Mouse (Mus musculus) midbrain, embryonic 10.5 days (tissue): ENCODE data around the gene Commd6. TPM values are rescaled to one million over a fixed set of nuclear protein-coding genes. Genes with fewer than 3 reads are reported as not detected.

Source experiments
- DNase-seq: peaks from one replicate; pipeline ENCODE4 v3.0.0-alpha.2; 2017; ENCODE audit warnings: low spot score
- H3K27ac ChIP-seq: fragments of 300-500 bp; sonication (generic); replicated peaks from 2 replicates; pipeline ENCODE4 v1.5.1; 2016; ENCODE audit warnings: mild to moderate bottlenecking
- H3K27me3 ChIP-seq: fragments of 300-500 bp; sonication (generic); 2 replicates; pipeline ENCODE4 v1.6.1; 2016; ENCODE audit warnings: low read depth, mild to moderate bottlenecking; ENCODE audit not compliant: poor library complexity, severe bottlenecking
- H3K36me3 ChIP-seq: fragments of 300-500 bp; sonication (generic); 2 replicates; pipeline ENCODE4 v1.6.1; 2016; ENCODE audit warnings: mild to moderate bottlenecking, moderate library complexity
- H3K4me1 ChIP-seq: fragments of 300-500 bp; sonication (generic); 2 replicates; pipeline ENCODE4 v1.6.1; 2016
- H3K4me3 ChIP-seq: fragments of 300-500 bp; sonication (generic); 2 replicates; pipeline ENCODE4 v1.5.1; 2016; ENCODE audit warnings: mild to moderate bottlenecking, moderate library complexity
- H3K9me3 ChIP-seq: fragments of 300-500 bp; sonication (generic); replicated peaks from 2 replicates; pipeline ENCODE4 v1.6.1; 2016; ENCODE audit warnings: mild to moderate bottlenecking
- WGBS: fragments of 180-500 bp; shearing (Covaris S2); methylation state at CpG from one replicate; pipeline ENCODE4 v1.1.7; 2016; 5-methylcytosine and 5-hydroxymethylcytosine counted together
- polyA plus RNA-seq: library from polyadenylated mRNA; unstranded; fragments of >200 nt; fragmentation: Nextera tagmentation; extraction: Ambion mirVana; gene quantifications from 2 replicates; pipeline ENCODE4 v1.2.1, GENCODE M21; 2016

Commd6 gene
- polyA plus RNA-seq: 113 TPM in 2 replicates

DNA sequence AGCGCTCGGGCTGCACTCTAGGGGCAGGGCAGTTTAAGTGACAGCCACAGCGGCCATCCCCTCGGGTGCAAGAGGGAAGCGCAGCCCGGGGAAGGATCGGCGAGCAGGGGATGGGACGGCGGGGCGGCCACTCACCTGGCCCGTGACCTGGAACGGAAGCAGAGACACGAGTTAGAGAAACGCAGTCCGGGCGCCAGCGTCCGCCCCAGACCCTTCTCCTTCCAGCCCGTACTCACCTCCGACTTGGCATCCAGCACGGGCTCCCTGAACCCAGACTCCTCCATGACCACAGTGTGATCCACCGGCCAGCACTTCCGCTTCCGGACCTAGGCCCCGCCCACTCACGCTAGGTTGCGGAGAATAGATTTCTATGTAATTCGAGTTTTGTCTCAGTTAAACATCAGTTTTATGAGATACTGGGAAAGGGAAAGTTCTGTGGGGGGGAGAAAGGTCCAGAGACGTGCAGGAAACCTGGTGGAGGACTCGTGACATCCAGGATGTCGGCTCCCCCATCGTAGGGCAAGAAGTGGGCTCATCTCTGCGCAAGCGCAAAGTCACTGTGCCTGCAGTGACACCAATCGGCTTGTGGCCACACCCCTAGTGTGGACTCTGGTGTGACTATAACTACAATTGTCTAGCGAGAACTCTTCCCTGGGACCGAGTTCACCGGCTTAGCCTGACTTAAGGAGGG lies at the start of gene Commd6:
Gene Commd6 (minus strand): TSS at position 534 of the 691 bp plus-strand sequence.
- peaks cover 12% of the 10 kb centered on the region for H3K4me1 ChIP-seq
- H3K9me3 ChIP-seq: no peaks in the 10 kb centered on the region
- no peaks in the 10 kb centered on the region for H3K27me3 ChIP-seq
- DNase-seq: peak; percentile 90
- under 1% methylated on average over 39 of the region's 39 CpGs for WGBS
- peak within 1 kb of the TSS; percentile 95 for H3K27ac ChIP-seq
- H3K36me3 ChIP-seq: peaks cover 5% of the 10 kb centered on the region
- peak within 1 kb of the TSS; percentile 82 for H3K4me3 ChIP-seq

DNA sequence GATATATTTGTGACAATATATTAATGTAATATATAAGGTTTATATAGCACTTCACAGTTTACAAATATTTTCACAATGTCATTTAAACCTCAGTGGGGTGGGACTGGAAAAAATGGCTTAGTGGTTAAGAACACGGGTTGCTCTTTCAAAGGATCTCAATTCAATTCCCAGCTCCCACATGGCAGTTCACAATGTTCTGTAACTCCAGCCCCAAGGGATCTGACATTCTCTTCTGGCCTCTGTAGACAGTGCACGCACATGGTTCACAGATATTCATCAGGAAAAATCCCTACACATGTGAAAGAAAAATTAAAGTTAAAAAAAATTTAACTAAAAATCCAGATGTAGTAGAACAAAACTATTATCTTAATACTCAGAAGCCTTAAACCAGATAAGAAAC lies 47.9 kb upstream of the Commd6 start:
- H3K36me3 ChIP-seq: peaks cover 16% of the 10 kb centered on the region; the same call in 1 of the 2 replicates
- H3K27ac ChIP-seq: no peak overlapping the region
- H3K27me3 ChIP-seq: no peaks in the 10 kb centered on the region
- no peak for DNase-seq
- no peaks in the 10 kb centered on the region for H3K9me3 ChIP-seq
- H3K4me1 ChIP-seq: no peaks in the 10 kb centered on the region
- H3K4me3 ChIP-seq: no peak overlapping the region
- 86% methylated on average over 2 of the region's 2 CpGs for WGBS

DNA sequence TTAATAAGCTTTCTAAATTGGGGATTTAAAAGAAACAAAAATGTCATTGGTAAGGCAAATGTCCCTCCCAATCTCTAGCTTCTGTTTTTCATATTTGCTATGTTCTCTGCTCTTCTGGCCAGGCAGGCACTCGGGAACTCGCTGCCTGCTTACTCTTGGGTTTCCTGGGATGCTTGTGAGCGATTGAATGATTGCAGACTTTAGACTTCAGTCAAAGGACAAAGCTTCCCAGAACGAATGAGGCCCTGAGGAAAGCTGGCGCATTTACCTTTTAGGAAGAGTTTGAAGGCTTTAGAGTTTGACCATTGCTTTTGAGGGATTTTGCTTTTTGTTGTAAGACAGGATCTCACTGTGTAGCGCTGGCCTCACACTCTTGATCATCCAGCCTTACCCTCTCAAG lies 47.2 kb upstream of the Commd6 start:
- no peaks in the 10 kb centered on the region for H3K9me3 ChIP-seq
- no peaks in the 10 kb centered on the region for H3K27me3 ChIP-seq
- DNase-seq: no peak
- WGBS: 88% methylated on average over 6 of the region's 6 CpGs
- no peaks in the 10 kb centered on the region for H3K4me1 ChIP-seq
- H3K27ac ChIP-seq: no peak overlapping the region
- H3K36me3 ChIP-seq: peaks cover 16% of the 10 kb centered on the region; the same call in 1 of the 2 replicates
- no peak overlapping the region for H3K4me3 ChIP-seq

- H3K27ac ChIP-seq: no peak overlapping the region
- H3K27me3 ChIP-seq: no peaks in the 10 kb centered on the region
- H3K4me3 ChIP-seq: no peak overlapping the region
- peaks cover 45% of the 10 kb centered on the region for H3K36me3 ChIP-seq
- H3K9me3 ChIP-seq: no peaks in the 10 kb centered on the region
- 96% methylated on average over 1 of the region's 1 CpGs for WGBS
- DNase-seq: no peak
- H3K4me1 ChIP-seq: no peaks in the 10 kb centered on the region
These were observed 31.7 kb upstream of the Commd6 start for GRCm38 (mm10) chr14:101672226-101672625.

DNA sequence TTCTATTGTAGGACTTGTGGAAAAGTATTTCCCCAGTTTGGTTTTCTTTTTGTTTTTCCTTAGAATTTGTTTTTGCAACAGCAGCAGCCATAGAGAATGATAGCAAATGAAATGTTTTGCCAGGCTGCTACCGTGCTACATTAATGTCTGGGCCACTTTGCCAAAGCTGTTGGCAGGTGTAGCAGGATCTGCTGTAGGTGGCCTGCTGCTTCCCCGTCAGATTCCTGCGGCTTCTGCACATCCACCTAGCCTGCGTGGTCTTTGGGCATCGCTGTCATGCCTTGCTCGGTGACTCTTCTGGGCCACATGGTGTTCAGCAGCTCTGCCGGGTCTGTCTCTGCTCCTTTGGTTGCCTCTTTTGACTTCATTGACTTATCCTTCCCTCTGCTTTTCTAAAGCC lies 28.1 kb upstream of the Commd6 start:
- H3K36me3 ChIP-seq: peaks cover 55% of the 10 kb centered on the region
- WGBS: 95% methylated on average over 7 of the region's 7 CpGs
- no peak for DNase-seq
- H3K4me3 ChIP-seq: no peak overlapping the region
- H3K27me3 ChIP-seq: no peaks in the 10 kb centered on the region
- no peak overlapping the region for H3K27ac ChIP-seq
- H3K4me1 ChIP-seq: no peaks in the 10 kb centered on the region
- no peaks in the 10 kb centered on the region for H3K9me3 ChIP-seq

GRCm38 (mm10) chr14:101666536-101666935 lies 26.1 kb upstream of the Commd6 start:
- peaks cover 51% of the 10 kb centered on the region for H3K36me3 ChIP-seq
- DNase-seq: no peak
- no peaks in the 10 kb centered on the region for H3K9me3 ChIP-seq
- WGBS: 94% methylated on average over 5 of the region's 5 CpGs
- H3K4me3 ChIP-seq: no peak overlapping the region
- no peaks in the 10 kb centered on the region for H3K4me1 ChIP-seq
- no peaks in the 10 kb centered on the region for H3K27me3 ChIP-seq
- H3K27ac ChIP-seq: no peak overlapping the region

DNA sequence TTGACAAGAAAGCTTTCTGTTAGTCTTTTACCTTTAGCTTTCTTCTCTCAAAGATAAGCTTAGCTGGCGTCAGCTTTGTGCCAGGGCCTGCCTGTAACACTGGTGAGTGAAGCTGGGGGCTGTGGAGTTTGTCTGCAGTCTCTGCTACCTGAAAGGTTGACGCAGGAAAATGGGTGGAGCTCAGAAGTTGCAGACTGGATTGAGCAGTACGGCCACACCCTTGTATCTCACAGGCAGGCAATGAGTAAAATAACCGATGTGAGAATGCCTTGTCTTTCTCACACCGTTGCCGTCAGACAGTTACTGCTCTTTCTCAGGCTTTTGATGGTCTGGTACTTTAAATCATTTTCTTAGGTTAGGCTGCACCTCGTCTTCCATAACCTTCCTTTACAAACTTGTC lies 25.6 kb upstream of the Commd6 start:
- DNase-seq: no peak
- no peak overlapping the region for H3K4me3 ChIP-seq
- H3K36me3 ChIP-seq: peaks cover 50% of the 10 kb centered on the region
- H3K9me3 ChIP-seq: no peaks in the 10 kb centered on the region
- 92% methylated on average over 7 of the region's 7 CpGs for WGBS
- no peak overlapping the region for H3K27ac ChIP-seq
- no peaks in the 10 kb centered on the region for H3K4me1 ChIP-seq
- no peaks in the 10 kb centered on the region for H3K27me3 ChIP-seq

DNA sequence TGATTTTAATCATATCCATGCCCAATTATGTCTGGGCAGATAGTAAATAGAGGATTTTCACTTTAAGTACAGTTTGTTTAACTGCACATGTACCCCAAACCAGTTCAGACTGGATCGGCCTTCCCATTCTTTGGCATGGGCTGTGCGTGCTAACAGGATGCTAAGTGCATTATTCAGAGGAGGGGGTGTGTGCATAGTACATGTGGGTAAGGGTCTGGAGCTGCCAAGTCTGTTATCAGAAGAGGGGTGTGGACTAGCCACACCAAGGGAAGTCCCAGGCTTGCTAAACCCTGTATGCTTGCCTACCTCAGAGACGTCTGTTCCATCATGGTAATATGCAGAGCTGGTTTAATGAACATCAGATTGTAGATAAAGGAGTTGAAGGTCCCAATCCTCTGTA lies 23.8 kb upstream of the Commd6 start:
- Histone ChIP-seq H3K27me3 (no peaks in the 10 kb centered on the region), H3K4me1 (no peaks in the 10 kb centered on the region), H3K4me3 (no peak overlapping the region), H3K36me3 (peaks cover 40% of the 10 kb centered on the region), H3K27ac (no peak overlapping the region), H3K9me3 (no peaks in the 10 kb centered on the region)
- WGBS: 96% methylated on average over 3 of the region's 3 CpGs
- no peak for DNase-seq

DNA sequence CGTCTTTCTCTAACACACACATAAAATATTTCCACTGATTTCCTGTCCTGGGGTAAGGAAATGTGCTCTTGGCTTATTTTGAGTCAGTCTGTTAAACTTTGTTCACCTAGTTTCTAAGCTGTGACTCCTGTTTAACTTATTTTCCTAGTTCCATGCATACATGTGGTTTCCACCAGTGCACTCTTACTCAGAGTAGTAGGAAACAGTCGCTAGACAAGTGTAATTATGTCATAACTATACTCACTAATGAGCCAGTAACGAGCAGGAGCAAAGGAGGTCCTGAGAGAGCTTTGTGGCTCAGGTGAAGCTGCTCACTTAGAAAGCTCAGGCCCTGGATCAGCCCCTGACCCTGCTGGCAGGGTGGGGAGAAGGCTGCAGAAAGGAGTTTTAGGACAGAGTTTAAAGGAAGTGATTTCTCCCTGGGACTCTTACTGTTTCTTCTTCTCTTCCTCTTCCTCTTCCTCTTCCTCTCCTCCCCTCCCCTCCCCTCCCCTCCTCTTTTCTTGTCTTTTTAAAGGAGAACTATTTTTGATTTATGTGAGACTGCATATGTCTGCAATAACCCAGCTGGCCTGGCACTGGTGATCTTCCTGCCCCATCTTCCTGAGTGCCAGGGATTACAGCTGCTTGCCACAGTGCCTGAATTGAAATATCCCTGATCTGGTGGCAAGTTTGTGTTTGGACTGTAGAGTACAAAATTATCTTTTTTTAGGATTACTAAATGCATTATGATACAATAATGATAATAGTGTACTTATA lies 21.3 kb upstream of the Commd6 start:
- no peak for DNase-seq
- no peaks in the 10 kb centered on the region for H3K4me1 ChIP-seq
- no peaks in the 10 kb centered on the region for H3K9me3 ChIP-seq
- 91% methylated on average over 3 of the region's 3 CpGs for WGBS
- H3K4me3 ChIP-seq: no peak overlapping the region
- no peak overlapping the region for H3K27ac ChIP-seq
- peaks cover 27% of the 10 kb centered on the region for H3K36me3 ChIP-seq
- no peaks in the 10 kb centered on the region for H3K27me3 ChIP-seq

DNA sequence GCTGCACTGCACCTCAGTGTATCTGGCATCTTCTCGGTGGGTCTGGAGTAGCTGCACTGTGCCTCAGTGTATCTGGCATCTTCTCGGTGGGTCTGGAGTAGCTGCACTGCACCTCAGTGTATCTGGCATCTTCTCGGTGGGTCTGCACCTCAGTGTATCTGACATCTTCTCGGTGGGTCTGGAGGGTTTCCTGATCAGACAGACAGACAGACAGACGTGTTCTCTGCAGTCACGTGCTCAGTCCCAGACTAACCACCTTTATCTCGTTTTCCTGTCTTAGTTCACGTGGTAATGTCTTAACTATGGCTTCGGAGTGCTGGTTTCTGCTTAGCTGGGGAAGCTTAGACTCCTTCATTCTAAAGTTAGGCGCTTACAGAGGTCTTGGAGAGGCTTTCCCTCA lies 15.8 kb upstream of the Commd6 start:
- Histone ChIP-seq H3K27me3 (no peaks in the 10 kb centered on the region), H3K4me3 (no peak overlapping the region), H3K4me1 (peaks cover 14% of the 10 kb centered on the region), H3K9me3 (no peaks in the 10 kb centered on the region), H3K27ac (no peak overlapping the region), H3K36me3 (peaks cover 14% of the 10 kb centered on the region)
- no peak for DNase-seq
- 85% methylated on average over 10 of the region's 10 CpGs for WGBS

DNA sequence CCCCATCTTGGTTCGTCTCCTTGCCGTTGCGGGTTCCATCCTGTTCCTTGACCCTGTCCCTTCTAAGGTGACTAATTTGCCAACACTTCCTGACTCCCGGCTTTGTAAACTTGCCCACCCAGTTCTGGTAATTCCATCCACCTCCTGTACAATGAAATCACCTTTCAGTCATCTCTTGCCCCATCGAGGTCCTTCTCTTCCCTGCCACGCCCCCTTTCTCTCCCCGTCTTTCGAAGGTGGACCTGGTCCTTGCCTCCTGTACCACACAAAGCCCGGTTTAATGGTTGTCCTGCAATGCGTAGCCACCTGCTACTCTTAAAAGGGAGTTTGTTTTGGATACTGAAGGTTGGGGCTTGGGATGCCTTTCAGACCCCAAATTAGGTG lies 14.0 kb upstream of the Commd6 start:
- Histone ChIP-seq H3K36me3 (peaks cover 7% of the 10 kb centered on the region; the same call in 1 of the 2 replicates), H3K27ac (peak overlapping the region; percentile 98), H3K4me3 (peak overlapping the region; percentile 92), H3K9me3 (no peaks in the 10 kb centered on the region), H3K4me1 (peaks cover 14% of the 10 kb centered on the region), H3K27me3 (no peaks in the 10 kb centered on the region)
- no peak for DNase-seq
- WGBS: 3% methylated on average over 10 of the region's 10 CpGs

DNA sequence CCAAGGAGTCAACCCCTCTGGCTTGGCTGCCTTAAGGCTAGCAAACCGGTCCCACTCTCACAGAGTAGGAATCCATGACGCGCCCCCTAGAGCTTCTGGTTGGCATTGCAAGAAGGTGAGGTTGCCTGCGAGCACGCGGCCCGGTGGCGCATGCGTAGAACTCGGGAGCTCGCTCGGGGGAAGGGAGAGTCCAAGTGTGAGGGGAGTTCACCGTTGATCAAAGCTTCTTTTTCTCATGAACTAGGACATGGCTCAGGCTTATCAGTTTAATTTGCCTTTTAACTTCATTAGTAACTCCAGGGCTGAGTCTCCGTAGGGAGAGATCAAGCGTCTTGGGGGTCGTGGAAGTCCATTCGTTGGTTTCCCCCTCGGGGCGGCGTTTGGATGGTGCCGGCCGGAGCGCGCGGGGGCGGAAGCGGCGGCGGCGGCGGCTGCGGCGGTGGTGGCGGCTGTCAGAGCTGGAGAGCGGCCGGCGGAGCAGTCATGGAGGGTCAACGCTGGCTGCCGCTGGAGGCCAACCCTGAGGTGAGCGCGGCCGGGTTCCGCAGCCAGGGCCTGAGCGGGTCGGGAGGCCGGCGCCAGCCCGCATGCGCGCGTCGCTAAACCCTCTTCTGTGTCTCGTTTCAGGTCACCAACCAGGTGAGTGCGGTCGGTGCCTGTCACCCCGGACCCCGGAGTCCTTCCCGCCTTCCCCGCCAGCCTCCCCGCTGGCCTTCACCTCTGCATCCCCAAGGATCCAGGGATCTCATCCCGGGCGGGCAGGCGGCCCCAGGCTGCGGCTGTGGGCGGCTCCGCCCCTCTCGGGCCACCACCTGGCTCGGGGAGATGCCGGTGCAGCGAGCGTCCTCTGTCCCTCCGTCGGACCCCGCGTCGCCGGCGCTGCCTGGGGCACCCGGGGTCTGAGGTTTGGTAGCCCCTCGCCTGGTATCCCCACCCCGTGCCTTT lies 13.4 kb upstream of the Commd6 start, which contains the start of gene Uchl3:
Gene Uchl3 (plus strand): TSS at position 387 of the 945 bp plus-strand sequence.
- no peaks in the 10 kb centered on the region for H3K9me3 ChIP-seq
- H3K27me3 ChIP-seq: no peaks in the 10 kb centered on the region
- DNase-seq: peak; percentile 96
- peak within 1 kb of the TSS; percentile 98 for H3K27ac ChIP-seq
- peaks cover 4% of the 10 kb centered on the region; the same call in 1 of the 2 replicates for H3K36me3 ChIP-seq
- WGBS: 0% methylated on average over 80 of the region's 81 CpGs
- H3K4me3 ChIP-seq: peak within 1 kb of the TSS; percentile 92
- H3K4me1 ChIP-seq: peaks cover 14% of the 10 kb centered on the region
